Mouse (Mus musculus) stomach, adult 2 months (tissue): ENCODE measurements around the gene Slc25a53. TPM values are rescaled to one million over a fixed set of nuclear protein-coding genes. Genes with fewer than 3 reads are reported as not detected.

Experiments
- polyA plus RNA-seq: library from polyadenylated mRNA; depleted of rRNA; stranded (reverse); fragments of >200 nt; gene quantifications from 2 replicates; pipeline ENCODE4 v1.2.3, GENCODE M21; 2012; rRNA removed

Gene Slc25a53
- polyA plus RNA-seq: 0.42 and 0.43 TPM in 2 replicates

DNA sequence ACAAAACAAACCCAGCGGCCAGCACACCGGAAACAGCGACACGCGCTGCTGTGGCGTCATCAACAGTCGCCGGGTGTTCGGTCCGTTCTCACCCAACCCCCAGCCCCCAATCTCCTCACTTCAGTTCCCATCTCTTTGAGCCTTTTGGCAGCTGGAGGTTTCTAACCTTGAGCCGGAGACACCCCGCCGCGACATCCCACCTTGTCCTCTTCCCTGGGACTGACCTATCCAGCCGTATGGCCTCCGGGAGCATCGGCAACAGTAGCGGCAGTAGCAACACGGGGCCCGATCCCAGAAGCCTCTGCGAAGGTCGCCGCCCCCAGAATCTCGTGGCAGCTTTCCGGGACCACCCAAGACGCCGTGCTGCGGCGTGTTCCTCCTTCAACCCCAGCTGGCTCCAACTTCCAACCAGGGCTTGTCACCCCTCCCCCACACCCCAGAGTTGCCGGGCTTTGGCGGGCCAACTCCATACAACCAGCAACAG is at the start of gene Slc25a53:
Gene Slc25a53, minus strand, starts transcription at position 303 of the 484 bp plus-strand sequence.

DNA sequence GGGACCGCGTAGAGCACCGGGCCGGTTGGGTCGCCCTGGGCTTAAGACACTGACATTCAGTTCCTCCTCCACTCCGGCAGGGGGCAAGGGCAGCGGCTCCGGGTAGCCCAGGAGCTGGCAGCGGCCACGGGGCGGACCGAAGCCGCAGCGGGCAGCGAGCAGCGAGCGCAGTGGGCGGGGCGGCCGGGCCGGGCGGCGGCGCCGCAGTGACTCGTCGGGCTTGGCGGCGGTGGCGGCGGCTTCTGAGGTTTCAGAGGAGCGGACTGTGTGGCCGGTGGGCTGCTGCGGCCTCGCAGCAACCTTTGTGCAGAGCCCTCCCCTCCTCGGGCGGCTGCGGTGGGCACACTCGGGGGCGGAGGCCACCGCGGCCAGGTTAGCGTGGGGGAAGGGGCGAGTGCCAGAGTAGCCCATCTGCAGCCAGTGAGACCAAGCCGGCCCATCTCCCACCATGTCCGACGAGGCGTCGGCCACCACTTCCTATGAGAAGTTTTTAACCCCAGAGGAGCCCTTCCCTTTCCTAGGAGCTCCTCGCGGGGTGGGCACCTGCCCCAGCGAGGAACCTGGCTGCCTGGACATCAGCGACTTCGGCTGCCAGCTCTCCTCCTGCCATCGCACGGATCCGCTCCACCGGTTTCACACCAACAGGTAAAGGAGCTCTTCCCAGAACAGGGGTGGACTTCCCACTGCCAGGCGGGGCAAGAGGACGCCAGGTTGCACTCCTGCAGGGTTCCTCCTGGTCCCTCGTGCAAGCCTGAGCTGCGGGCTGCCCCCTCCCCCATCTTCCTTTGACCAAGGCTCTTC is 11.5 kb upstream of the Slc25a53 start, which contains the start of gene Fam199x:
Gene Fam199x, plus strand, starts transcription at position 170 of the 801 bp plus-strand sequence.

DNA sequence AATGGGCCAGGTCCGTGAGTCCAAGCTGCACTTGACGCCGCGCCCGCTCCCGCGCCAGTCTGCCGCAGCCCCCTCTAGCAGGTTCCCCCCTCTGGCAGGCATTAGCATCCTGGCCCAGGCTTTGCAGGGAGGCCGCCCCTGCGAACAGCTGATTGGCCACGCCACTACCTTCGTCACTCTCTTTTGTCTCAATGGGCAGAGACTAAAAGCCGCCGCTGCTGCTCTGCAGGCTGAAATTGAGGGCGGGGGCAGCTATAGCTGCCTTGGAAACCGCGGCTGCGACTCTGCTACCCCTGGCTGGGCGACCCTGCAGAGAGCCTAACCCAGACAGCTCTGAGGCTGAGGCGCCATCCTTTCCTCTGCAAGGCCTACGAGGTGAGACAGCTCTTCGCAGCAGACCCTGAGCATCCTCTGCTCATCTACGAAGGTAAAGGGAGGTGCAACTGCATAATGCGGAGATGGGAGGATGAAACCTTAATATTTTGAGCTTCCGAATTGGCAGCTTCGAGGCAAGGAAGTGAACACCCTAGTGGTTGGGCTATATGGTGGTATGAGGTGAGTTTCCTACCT is 45.0 kb downstream of the Slc25a53 start, which contains the start of gene Zcchc18:
Gene Zcchc18, plus strand, starts transcription at position 178 of the 570 bp plus-strand sequence.

DNA sequence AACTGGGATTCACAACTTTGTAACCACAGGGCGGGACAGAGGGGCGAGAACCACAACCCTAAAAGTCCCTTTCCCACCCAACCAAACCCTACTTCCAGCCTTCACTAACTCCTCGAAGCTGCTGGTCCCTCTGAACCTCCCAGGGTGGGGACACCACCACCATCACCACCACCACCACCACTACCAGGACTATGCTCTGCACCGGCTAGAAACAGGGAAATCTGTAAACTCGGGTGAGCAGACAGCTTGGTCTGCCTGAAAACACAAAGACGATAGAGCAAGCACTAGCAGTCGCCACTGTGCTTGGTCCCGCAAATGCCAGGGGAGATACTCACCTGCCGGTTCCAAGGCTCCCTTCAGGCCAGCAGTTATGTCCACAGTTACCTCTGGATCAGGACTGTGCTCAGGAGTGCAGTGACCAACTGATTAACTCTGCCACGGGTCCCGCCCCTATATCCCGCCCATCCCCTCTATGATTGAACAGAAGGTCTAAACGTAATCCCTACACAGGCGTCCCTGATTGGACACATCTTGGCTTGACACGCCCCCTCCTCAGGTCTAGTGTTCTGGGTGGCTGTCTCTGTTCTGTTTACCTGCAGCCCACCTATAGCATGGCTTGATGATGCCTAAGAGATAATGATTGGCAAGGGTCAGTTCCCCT is 61.5 kb downstream of the Slc25a53 start, which contains the start of the genes Tmsb15l and Tmsb15b1:
Gene Tmsb15l, minus strand, starts transcription at position 446 of the 661 bp plus-strand sequence.
Gene Tmsb15b1, minus strand, starts transcription at position 451 of the 661 bp plus-strand sequence.

DNA sequence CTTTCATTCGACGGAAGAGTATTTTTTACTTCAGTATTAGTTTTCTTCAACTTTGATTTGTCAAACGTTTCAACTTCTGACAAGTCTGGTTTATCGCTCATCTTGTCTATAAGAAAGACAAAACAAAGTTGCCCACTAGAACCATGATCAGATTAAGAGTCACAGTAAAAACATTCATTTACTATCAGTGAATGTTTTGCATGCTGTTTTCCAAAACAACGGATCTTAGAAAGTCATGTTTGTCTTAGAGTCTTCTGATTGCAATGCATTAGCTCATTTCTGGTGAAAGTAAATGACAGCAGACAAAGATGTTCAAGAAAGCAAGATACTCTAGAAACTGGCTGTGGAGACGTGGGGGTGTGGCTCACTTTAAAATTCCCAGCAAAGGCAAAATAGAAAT is 62.7 kb downstream of the Slc25a53 start, which contains the start of gene Tmsb15b2:
Gene Tmsb15b2, minus strand, starts transcription at position 101 of the 400 bp plus-strand sequence.

Other genes starting within 250 kb of the Slc25a53 start
- gene Plp1, start 215.6 kb downstream of the Slc25a53 start, polyA plus RNA-seq: 2.2 and 2.8 TPM in 2 replicates
- gene Rab9b, start 169.5 kb downstream of the Slc25a53 start, polyA plus RNA-seq: not detected in 2 replicates
- not detected in 2 replicates for gene H2bfm, start 111.0 kb downstream of the Slc25a53 start, polyA plus RNA-seq
- gene Tmsb15b2, start 62.8 kb downstream of the Slc25a53 start, polyA plus RNA-seq: not detected in 2 replicates
- gene Tmsb15l, start 61.4 kb downstream of the Slc25a53 start, polyA plus RNA-seq: 0.15 TPM in 1 of 2 replicates, not detected in the other
- gene Tmsb15b1, start 61.4 kb downstream of the Slc25a53 start, polyA plus RNA-seq: not detected in 2 replicates
- gene Zcchc18, start 45.1 kb downstream of the Slc25a53 start, polyA plus RNA-seq: 0.16 and 0.40 TPM in 2 replicates
- 0.14 and 0.23 TPM in 2 replicates for gene Fam199x, start 11.3 kb upstream of the Slc25a53 start, polyA plus RNA-seq
- gene Esx1, start 83.8 kb upstream of the Slc25a53 start, polyA plus RNA-seq: not detected in 2 replicates